Mouse (Mus musculus) cerebellum, adult 11-12 months (tissue): Measurements from ENCODE around the gene Olfr228.
"Not testable (repeated sequence)": the region's sequence is repeated elsewhere in the genome, so short reads cannot be mapped to it uniquely, and the experiment has no call there.

Experiments
- DNase-seq: peaks from one replicate; pipeline ENCODE4 v3.0.0; 2022

Olfr228 gene

GRCm38 (mm10) chr2:86487286-86487685 is at the start of gene Olfr228:
Gene Olfr228 (minus strand): TSS chr2:86487386.
- no peak for DNase-seq

GRCm38 (mm10) chr2:86530991-86531390 is 43.8 kb upstream of the Olfr228 start:
- DNase-seq = no peak

- DNase-seq = no peak
Measured at GRCm38 (mm10) chr2:86508161-86508560, 21.0 kb upstream of the Olfr228 start, which contains the start of gene Olfr1076. Gene Olfr1076 (plus strand): TSS chr2:86508461.

- DNase-seq = no peak
Measured at GRCm38 (mm10) chr2:86464442-86465109, 22.6 kb downstream of the Olfr228 start.

GRCm38 (mm10) chr2:86460434-86460833 is 26.8 kb downstream of the Olfr228 start:
- DNase-seq = no peak

DNA sequence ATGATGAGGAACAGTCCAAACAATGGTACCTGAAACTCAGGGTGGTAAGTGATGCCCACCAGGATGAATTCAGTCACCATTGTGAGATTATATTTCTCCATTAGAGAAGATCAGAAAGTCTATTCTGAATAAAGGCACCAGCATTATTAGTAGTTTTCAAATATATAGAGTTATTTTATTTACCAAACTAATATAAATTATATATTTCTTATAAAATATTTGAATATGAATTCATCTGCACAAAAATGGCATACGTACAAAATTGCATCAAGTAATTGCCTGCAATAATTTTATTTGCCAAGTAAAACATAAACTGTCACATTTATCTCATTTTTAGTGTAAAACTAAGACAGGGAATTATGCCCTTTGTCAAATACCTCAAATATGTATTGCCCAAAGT is 31.0 kb downstream of the Olfr228 start, which contains the start of gene Olfr1066:
Gene Olfr1066, minus strand, starts transcription at position 101 of the 400 bp plus-strand sequence.
- DNase-seq = no peak

DNA sequence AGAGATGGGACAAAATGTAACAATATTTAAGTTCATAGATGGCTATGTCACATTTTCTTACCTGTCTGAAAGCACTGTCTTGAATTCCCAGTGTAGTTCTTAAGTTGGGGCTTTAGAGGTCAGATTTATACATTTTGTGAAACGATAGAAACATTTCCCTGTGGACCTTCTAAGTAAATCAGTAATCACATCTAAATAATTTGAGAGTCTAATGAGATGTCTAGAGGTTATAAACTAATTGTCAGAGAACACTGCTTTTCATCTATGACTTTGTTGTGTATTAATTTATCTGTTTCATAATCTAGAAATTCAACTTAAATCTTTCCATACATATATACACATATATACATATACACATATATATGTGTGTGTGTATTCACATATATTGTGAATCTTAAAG is 36.7 kb downstream of the Olfr228 start, which contains the start of gene Olfr1065:
Gene Olfr1065, minus strand, starts transcription at position 101 of the 400 bp plus-strand sequence.
- DNase-seq = not testable (repeated sequence)

DNA sequence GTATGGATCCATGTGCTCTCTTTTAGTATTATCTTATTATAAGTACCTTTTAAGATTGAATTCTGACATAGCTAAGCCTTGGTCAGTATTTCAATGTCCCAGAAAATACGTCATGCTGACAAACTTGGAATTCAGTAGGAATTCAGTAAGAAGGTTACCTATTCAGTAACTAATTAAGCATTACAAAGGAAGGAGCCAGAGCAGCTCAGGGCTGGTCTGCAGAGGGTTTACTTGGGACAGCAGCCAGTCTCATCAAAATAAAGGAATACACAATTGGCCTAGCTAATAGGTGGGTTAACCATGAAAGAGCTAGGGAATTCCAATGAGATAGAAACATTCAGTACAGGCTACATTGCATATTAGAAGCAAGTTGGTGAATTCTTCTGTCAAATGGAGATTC is 45.1 kb downstream of the Olfr228 start:
- DNase-seq = not testable (repeated sequence)
